In the genomic region with DNA sequence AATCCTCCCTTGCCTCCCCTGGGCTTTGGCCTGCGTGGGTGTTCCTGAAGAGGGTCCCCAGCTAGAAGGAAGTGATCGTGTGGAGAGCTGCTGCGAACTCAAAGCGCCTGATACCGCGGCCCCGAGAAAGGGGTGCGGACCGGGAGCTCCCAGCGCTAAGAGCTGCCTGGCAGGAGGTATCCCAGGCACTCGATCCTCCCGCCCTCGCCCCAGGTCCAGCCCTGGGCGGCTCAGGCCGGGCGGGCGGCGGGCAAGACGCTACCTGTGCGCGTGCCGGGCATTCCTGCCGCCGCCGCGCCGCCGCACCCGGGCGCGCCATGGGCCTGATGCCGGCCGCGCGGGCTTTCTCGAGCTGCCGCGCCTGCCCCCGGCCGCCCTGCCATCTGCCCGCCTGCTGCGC, we compare ENCODE assay signal across 8 mouse cellular contexts.
DNase-seq lines count a peak whose midpoint lies in the region; ATAC-seq and TF ChIP-seq lines count a peak whose summit lies in the region.

No protein-coding gene starts in this region.

- no peak for DNase-seq in ES-E14 (ENCODE audit: low read depth, low spot score)
- DNase-seq in kidney, postnatal 10 days: peak; percentile 61
- DNase-seq in adrenal gland, postnatal 14 days: no peak
- DNase-seq in layer of hippocampus, postnatal 25 days (ENCODE audit: extremely low spot score in 1 of 2, low spot score in 1 of 2): no peak
- DNase-seq in adrenal gland, postnatal 25 days: no peak
- no peak for DNase-seq in cerebellum, adult 9-10 months

- no peak overlapping the region for H3K27ac ChIP-seq in ES-E14 (ENCODE audit: insufficient read depth, low read depth, low read length, poor library complexity, severe bottlenecking)
- H3K27ac ChIP-seq in embryonic facial prominence, embryonic 12.5 days: no peak overlapping the region

- 1% methylated on average over 42 of the region's 42 CpGs for WGBS in embryonic facial prominence, embryonic 12.5 days

- in situ Hi-C loops in ES-E14 (cut with MboI; ENCODE audit: low sequenced_read_pairs in 2 of 2, unreplicated experiment in 2 of 2): no loop called here

- H3K9ac ChIP-seq in ES-E14 (ENCODE audit: insufficient read depth, low read depth, low read length, poor library complexity, severe bottlenecking): peak overlapping the region; percentile 81
- H3K9ac ChIP-seq in embryonic facial prominence, embryonic 12.5 days: peak overlapping the region; percentile 63

- H3K9me3 ChIP-seq in ES-E14 (ENCODE audit: control insufficient read depth, insufficient read depth, low read depth, low read length): no peaks in the 10 kb centered on the region
- H3K9me3 ChIP-seq in embryonic facial prominence, embryonic 12.5 days: no peaks in the 10 kb centered on the region

- H3K4me3 ChIP-seq in ES-E14 (ENCODE audit: insufficient read depth in 1 of 2, low read depth in 1 of 2, low read length in 2 of 2, poor library complexity in 1 of 2, severe bottlenecking in 1 of 2): peak overlapping the region; percentile 61 to 76; a peak in 3 of 4 replicates
- peak overlapping the region; percentile 44 for H3K4me3 ChIP-seq in embryonic facial prominence, embryonic 12.5 days

- H3K4me2 ChIP-seq in embryonic facial prominence, embryonic 12.5 days (replicated peaks): peak overlapping the region; percentile 87

- H3K27me3 ChIP-seq in embryonic facial prominence, embryonic 12.5 days: peaks cover 50% of the 10 kb centered on the region

- no peak for ATAC-seq in embryonic facial prominence, embryonic 12.5 days (ENCODE audit: insufficient number of reproducible peaks, insufficient read depth, low FRiP score, low TSS enrichment)
- 0 out of 2 replicates have a peak, but pooled peaks have one; percentile 8 for ATAC-seq in megakaryocyte progenitor cell, adult 5-6 weeks (replicated peaks; ENCODE audit: poor library complexity)

- no peaks in the 10 kb centered on the region; a peak in 1 of 4 replicates for H3K4me1 ChIP-seq in ES-E14 (ENCODE audit: control insufficient read depth in 2 of 2, insufficient read depth in 2 of 2, low read length in 2 of 2, poor library complexity in 1 of 2)
- 0 out of 2 replicates have a peak, but pooled peaks cover 5% of the 10 kb centered on the region for H3K4me1 ChIP-seq in embryonic facial prominence, embryonic 12.5 days

- no peaks in the 10 kb centered on the region for H3K36me3 ChIP-seq in ES-E14 (ENCODE audit: control insufficient read depth, insufficient read depth, low read length, poor library complexity, severe bottlenecking)
- no peaks in the 10 kb centered on the region for H3K36me3 ChIP-seq in embryonic facial prominence, embryonic 12.5 days

TF ChIP-seq in ES-E14, 5 proteins besides CTCF, POLR2A, EP300 and RAD21:
- no peak for TF ChIP-seq MAFK (IDR thresholded peaks at IDR 0.05; ENCODE audit: insufficient read depth, low read depth, low read length)
- TF ChIP-seq HCFC1 (IDR thresholded peaks at IDR 0.05; ENCODE audit: borderline replicate concordance, insufficient read depth, low read length): no peak
- TF ChIP-seq ZC3H11A (IDR thresholded peaks at IDR 0.05; ENCODE audit: borderline replicate concordance, low read depth, low read length): no peak
- no peak for TF ChIP-seq CHD2 (IDR thresholded peaks at IDR 0.05; ENCODE audit: low read depth, low read length)
- no peak for TF ChIP-seq ZNF384 (IDR thresholded peaks at IDR 0.05; ENCODE audit: low read depth, low read length)
